Mouse (Mus musculus): Measurements from ENCODE around the gene Dhodh. TPM values are rescaled to one million over a fixed set of nuclear protein-coding genes. Genes with fewer than 3 reads are reported as not detected.

Gene Dhodh
- total and polyA plus RNA-seq, 2 experiments from 2014 or later, result 26.4 to 77.9 TPM

DNA sequence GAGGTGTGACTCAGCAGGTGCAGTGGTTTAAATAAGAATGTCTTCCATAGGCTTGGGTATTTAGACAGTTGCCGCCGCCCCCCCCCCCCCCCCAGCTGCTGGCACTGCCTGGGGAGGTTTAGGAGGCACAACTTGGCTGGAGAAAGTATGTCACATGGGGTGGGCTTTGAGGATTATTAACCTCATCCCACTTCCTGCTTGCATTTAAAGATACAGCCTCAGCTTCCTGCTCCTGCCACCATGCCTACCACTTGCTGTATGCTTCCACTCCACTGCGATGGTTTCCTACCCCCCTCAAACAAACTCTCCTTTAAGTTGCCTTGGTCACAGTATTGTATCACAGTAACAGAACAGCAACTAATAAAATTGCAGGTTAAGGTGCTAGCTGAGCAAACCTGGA lies 64.4 kb downstream of the Dhodh start:
- Histone ChIP-seq H3K9me3 (replicated peaks; ENCODE audit: control insufficient read depth, low read length) (no peaks in the 10 kb centered on the region), H3K4me2 (ENCODE audit: low read depth, low read length) (no peak overlapping the region), H3K9ac (replicated peaks; ENCODE audit: low read depth, low read length) (no peak overlapping the region), H3K36me3 (replicated peaks; ENCODE audit: control insufficient read depth, insufficient read depth, low read length) (peaks cover 26% of the 10 kb centered on the region), H3K4me3 (ENCODE audit: low read depth, low read length) (no peak overlapping the region), H3K4me1 (ENCODE audit: control insufficient read depth, insufficient read depth) (no peaks in the 10 kb centered on the region), H3K27ac (ENCODE audit: low read depth) (no peak overlapping the region), H3K27me3 (ENCODE audit: control insufficient read depth, insufficient read depth, low read length) (no peaks in the 10 kb centered on the region)
- ATAC-seq (ENCODE audit: insufficient read depth, low read depth) (no peak), DNase-seq (ENCODE audit: low spot score) (no peak)
- WGBS, result 62% methylated on average over 1 of the region's 3 CpGs
- TF ChIP-seq CTCF (IDR thresholded peaks at IDR 0.05; ENCODE audit: low read depth) (no peak), EP300 (IDR thresholded peaks at IDR 0.05; ENCODE audit: low read depth) (no peak)

DNA sequence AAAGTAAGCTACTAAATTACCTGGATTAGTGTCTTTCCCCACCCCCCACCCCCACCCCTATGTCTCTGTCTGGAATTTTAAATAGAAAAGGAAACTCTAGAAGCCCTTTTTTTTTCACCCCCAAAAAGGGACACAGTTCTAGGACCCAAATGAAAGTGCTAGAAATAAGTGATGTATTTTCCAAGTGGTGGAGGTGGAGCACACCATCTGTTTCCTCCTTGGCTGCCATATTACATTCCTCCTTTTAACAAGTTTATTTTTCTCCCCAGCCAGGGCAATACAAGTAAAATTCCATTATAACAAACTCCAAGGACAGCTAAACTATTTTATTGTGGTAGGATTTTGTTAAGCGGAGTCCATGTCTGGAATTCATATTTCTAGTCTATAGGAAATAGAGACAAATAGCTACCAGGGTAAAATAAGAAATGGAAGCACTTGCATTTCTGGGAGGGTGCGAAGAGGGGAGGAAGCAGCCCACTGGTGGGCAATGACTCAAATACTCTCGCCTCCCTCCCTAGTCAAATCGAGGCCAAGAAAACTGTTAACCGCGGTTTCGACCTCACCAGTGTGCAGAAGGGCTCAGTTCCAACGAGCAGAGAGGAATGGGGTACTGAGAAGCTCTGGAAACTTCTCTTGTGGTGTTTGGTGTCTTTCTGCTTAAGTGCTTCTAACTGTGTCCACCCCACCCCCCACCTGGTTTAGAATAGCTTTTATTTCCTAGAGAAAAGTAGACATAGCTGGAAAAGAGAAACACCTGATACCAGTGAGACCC lies 65.5 kb downstream of the Dhodh start:
- Histone ChIP-seq H3K9me3 (replicated peaks; ENCODE audit: control insufficient read depth, low read length) (no peaks in the 10 kb centered on the region), H3K4me3 (ENCODE audit: low read depth, low read length) (no peak overlapping the region), H3K27ac (ENCODE audit: low read depth) (no peak overlapping the region), H3K36me3 (replicated peaks; ENCODE audit: control insufficient read depth, insufficient read depth, low read length) (peaks cover 15% of the 10 kb centered on the region), H3K4me2 (ENCODE audit: low read depth, low read length) (no peak overlapping the region), H3K9ac (replicated peaks; ENCODE audit: low read depth, low read length) (no peak overlapping the region), H3K27me3 (ENCODE audit: control insufficient read depth, insufficient read depth, low read length) (no peaks in the 10 kb centered on the region), H3K4me1 (ENCODE audit: control insufficient read depth, insufficient read depth) (no peaks in the 10 kb centered on the region)
- ATAC-seq (ENCODE audit: insufficient read depth, low read depth), result no peak
- TF ChIP-seq CTCF (IDR thresholded peaks at IDR 0.05; ENCODE audit: low read depth) (no peak), EP300 (IDR thresholded peaks at IDR 0.05; ENCODE audit: low read depth) (no peak)
- no peak for DNase-seq (ENCODE audit: low spot score)
- 63% methylated on average over 8 of the region's 8 CpGs for WGBS

DNA sequence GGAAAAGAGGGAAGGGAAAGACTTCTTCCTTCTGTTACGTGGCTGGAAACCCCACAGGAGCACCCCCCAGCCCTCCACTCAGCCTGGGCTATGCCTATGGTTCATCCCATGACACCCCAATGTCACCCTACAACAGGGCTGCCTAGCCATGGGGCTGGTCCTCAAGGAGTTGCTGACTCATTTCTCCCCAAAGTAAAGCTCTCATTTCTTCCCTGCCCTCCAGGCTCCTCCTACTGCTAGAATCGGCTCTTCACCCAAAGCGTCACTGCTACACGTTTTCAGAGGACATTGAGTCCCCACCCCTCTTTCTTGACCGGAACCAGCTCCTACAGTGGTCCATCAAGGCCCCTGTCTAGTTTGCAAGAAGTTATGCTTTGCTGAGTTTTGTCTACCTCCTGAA lies 66.3 kb downstream of the Dhodh start:
- TF ChIP-seq CTCF (IDR thresholded peaks at IDR 0.05; ENCODE audit: low read depth) (no peak), EP300 (IDR thresholded peaks at IDR 0.05; ENCODE audit: low read depth) (no peak)
- DNase-seq (ENCODE audit: low spot score) (no peak), ATAC-seq (ENCODE audit: insufficient read depth, low read depth) (no peak)
- Histone ChIP-seq H3K9ac (replicated peaks; ENCODE audit: low read depth, low read length) (no peak overlapping the region), H3K36me3 (replicated peaks; ENCODE audit: control insufficient read depth, insufficient read depth, low read length) (0 out of 2 replicates have a peak, but pooled peaks cover 7% of the 10 kb centered on the region), H3K9me3 (replicated peaks; ENCODE audit: control insufficient read depth, low read length) (no peaks in the 10 kb centered on the region), H3K4me3 (ENCODE audit: low read depth, low read length) (no peak overlapping the region), H3K4me1 (ENCODE audit: control insufficient read depth, insufficient read depth) (no peaks in the 10 kb centered on the region), H3K4me2 (ENCODE audit: low read depth, low read length) (no peak overlapping the region), H3K27ac (ENCODE audit: low read depth) (no peak overlapping the region), H3K27me3 (ENCODE audit: control insufficient read depth, insufficient read depth, low read length) (no peaks in the 10 kb centered on the region)
- WGBS, result 65% methylated on average over 5 of the region's 5 CpGs

Other genes with a start within 250 kb of the Dhodh start
- gene Pmfbp1, start 114.6 kb downstream of the Dhodh start, total RNA-seq (2014; rRNA removed; ENCODE audit: low replicate concordance), result not detected in 2 replicates
- not detected in 2 replicates for gene Pmfbp1, start 114.6 kb downstream of the Dhodh start, polyA plus RNA-seq (2015; fragmentation: Nextera tagmentation; extraction: Ambion mirVana)
- gene Dhx38, start 42.8 kb downstream of the Dhodh start, total RNA-seq (2014; rRNA removed; ENCODE audit: low replicate concordance), result 10.8 and 21.9 TPM in 2 replicates
- 6.8 and 7.3 TPM in 2 replicates for gene Dhx38, start 42.8 kb downstream of the Dhodh start, polyA plus RNA-seq (2015; fragmentation: Nextera tagmentation; extraction: Ambion mirVana)
- 4.1 and 13.2 TPM in 2 replicates for gene Txnl4b, start 42.8 kb downstream of the Dhodh start, total RNA-seq (2014; rRNA removed; ENCODE audit: low replicate concordance)
- 17.8 and 19.0 TPM in 2 replicates for gene Txnl4b, start 42.8 kb downstream of the Dhodh start, polyA plus RNA-seq (2015; fragmentation: Nextera tagmentation; extraction: Ambion mirVana)
- gene Hp, start 29.5 kb downstream of the Dhodh start, total RNA-seq (2014; rRNA removed; ENCODE audit: low replicate concordance), result 2.0 TPM in 2 replicates
- 1.2 and 3.6 TPM in 2 replicates for gene Hp, start 29.5 kb downstream of the Dhodh start, polyA plus RNA-seq (2015; fragmentation: Nextera tagmentation; extraction: Ambion mirVana)
- gene Pkd1l3, start 5.8 kb upstream of the Dhodh start, total RNA-seq (2014; rRNA removed; ENCODE audit: low replicate concordance), result 0.15 TPM in 1 of 2 replicates, not detected in the other
- 0.01 TPM in 1 of 2 replicates, not detected in the other for gene Pkd1l3, start 5.8 kb upstream of the Dhodh start, polyA plus RNA-seq (2015; fragmentation: Nextera tagmentation; extraction: Ambion mirVana)
- gene Ist1, start 84.6 kb upstream of the Dhodh start, total RNA-seq (2014; rRNA removed; ENCODE audit: low replicate concordance), result 65.3 and 69.7 TPM in 2 replicates
- 70.5 and 73.2 TPM in 2 replicates for gene Ist1, start 84.6 kb upstream of the Dhodh start, polyA plus RNA-seq (2015; fragmentation: Nextera tagmentation; extraction: Ambion mirVana)
- 14.8 and 21.4 TPM in 2 replicates for gene Zfp821, start 96.9 kb upstream of the Dhodh start, total RNA-seq (2014; rRNA removed; ENCODE audit: low replicate concordance)
- gene Zfp821, start 96.9 kb upstream of the Dhodh start, polyA plus RNA-seq (2015; fragmentation: Nextera tagmentation; extraction: Ambion mirVana), result 11.6 and 12.2 TPM in 2 replicates
- 12.6 and 13.8 TPM in 2 replicates for gene Atxn1l, start 129.1 kb upstream of the Dhodh start, total RNA-seq (2014; rRNA removed; ENCODE audit: low replicate concordance)
- gene Atxn1l, start 129.1 kb upstream of the Dhodh start, polyA plus RNA-seq (2015; fragmentation: Nextera tagmentation; extraction: Ambion mirVana), result 2.4 and 3.3 TPM in 2 replicates
- 23.7 and 24.6 TPM in 2 replicates for gene Ap1g1, start 169.9 kb upstream of the Dhodh start, total RNA-seq (2014; rRNA removed; ENCODE audit: low replicate concordance)
- gene Ap1g1, start 169.9 kb upstream of the Dhodh start, polyA plus RNA-seq (2015; fragmentation: Nextera tagmentation; extraction: Ambion mirVana), result 13.5 and 14.4 TPM in 2 replicates

All from heart, postnatal 0 days (tissue).